Mouse (Mus musculus): ENCODE measurements around the gene Pdia5. TPM values are rescaled to one million over a fixed set of nuclear protein-coding genes. Genes with fewer than 3 reads are reported as not detected.
A peak's percentile ranks its signal among the peaks of the same experiment; 100 is the strongest.

Gene Pdia5
- polyA plus RNA-seq, 1 experiment from 2014 or later = 27.7 TPM

- no peaks in the 10 kb centered on the region for H3K27me3 ChIP-seq (replicated peaks; ENCODE audit: control insufficient read depth, insufficient read depth, low read length)
- no peak for ATAC-seq (ENCODE audit: low read depth)
- H3K4me1 ChIP-seq (ENCODE audit: control insufficient read depth, insufficient read depth, low read length) = no peaks in the 10 kb centered on the region
- H3K4me3 ChIP-seq (ENCODE audit: low read depth, low read length) = no peak overlapping the region
- H3K9ac ChIP-seq (ENCODE audit: low read depth, low read length) = no peak overlapping the region
- WGBS = 94% methylated on average over 4 of the region's 4 CpGs
- no peak overlapping the region for H3K27ac ChIP-seq (replicated peaks; ENCODE audit: low read depth, low read length)
- no peaks in the 10 kb centered on the region for H3K9me3 ChIP-seq (ENCODE audit: control insufficient read depth, low read length)
- H3K4me2 ChIP-seq (ENCODE audit: low read depth, low read length) = no peak overlapping the region
- no peak for DNase-seq (ENCODE audit: low spot score)
- peaks cover 19% of the 10 kb centered on the region for H3K36me3 ChIP-seq (ENCODE audit: control insufficient read depth, insufficient read depth, low read length)
Observed at GRCm38 (mm10) chr16:35442026-35442415, 48.7 kb downstream of the Pdia5 start.

GRCm38 (mm10) chr16:35441346-35442025 lies 49.2 kb downstream of the Pdia5 start:
- ATAC-seq (ENCODE audit: low read depth) = no peak
- no peaks in the 10 kb centered on the region for H3K27me3 ChIP-seq (replicated peaks; ENCODE audit: control insufficient read depth, insufficient read depth, low read length)
- no peak overlapping the region for H3K9ac ChIP-seq (ENCODE audit: low read depth, low read length)
- no peak for DNase-seq (ENCODE audit: low spot score)
- no peak overlapping the region for H3K4me3 ChIP-seq (ENCODE audit: low read depth, low read length)
- H3K4me1 ChIP-seq (ENCODE audit: control insufficient read depth, insufficient read depth, low read length) = no peaks in the 10 kb centered on the region
- no peaks in the 10 kb centered on the region for H3K9me3 ChIP-seq (ENCODE audit: control insufficient read depth, low read length)
- H3K4me2 ChIP-seq (ENCODE audit: low read depth, low read length) = no peak overlapping the region
- H3K27ac ChIP-seq (replicated peaks; ENCODE audit: low read depth, low read length) = no peak overlapping the region
- H3K36me3 ChIP-seq (ENCODE audit: control insufficient read depth, insufficient read depth, low read length) = peaks cover 23% of the 10 kb centered on the region
- 90% methylated on average over 9 of the region's 9 CpGs for WGBS

GRCm38 (mm10) chr16:35439046-35439445 lies 51.6 kb downstream of the Pdia5 start:
- Histone ChIP-seq H3K9ac (ENCODE audit: low read depth, low read length) (no peak overlapping the region), H3K4me2 (ENCODE audit: low read depth, low read length) (no peak overlapping the region), H3K27ac (replicated peaks; ENCODE audit: low read depth, low read length) (no peak overlapping the region), H3K27me3 (replicated peaks; ENCODE audit: control insufficient read depth, insufficient read depth, low read length) (no peaks in the 10 kb centered on the region), H3K4me1 (ENCODE audit: control insufficient read depth, insufficient read depth, low read length) (no peaks in the 10 kb centered on the region), H3K9me3 (ENCODE audit: control insufficient read depth, low read length) (no peaks in the 10 kb centered on the region), H3K36me3 (ENCODE audit: control insufficient read depth, insufficient read depth, low read length) (peaks cover 29% of the 10 kb centered on the region), H3K4me3 (ENCODE audit: low read depth, low read length) (no peak overlapping the region)
- ATAC-seq (ENCODE audit: low read depth) (no peak), DNase-seq (ENCODE audit: low spot score) (no peak)
- WGBS = 73% methylated on average over 1 of the region's 1 CpGs

GRCm38 (mm10) chr16:35431608-35432007 lies 59.1 kb downstream of the Pdia5 start:
- DNase-seq (ENCODE audit: low spot score) = no peak
- Histone ChIP-seq H3K36me3 (ENCODE audit: control insufficient read depth, insufficient read depth, low read length) (peaks cover 16% of the 10 kb centered on the region; the same call in 1 of the 2 replicates), H3K4me3 (ENCODE audit: low read depth, low read length) (no peak overlapping the region), H3K9me3 (ENCODE audit: control insufficient read depth, low read length) (no peaks in the 10 kb centered on the region), H3K27ac (replicated peaks; ENCODE audit: low read depth, low read length) (no peak overlapping the region), H3K27me3 (replicated peaks; ENCODE audit: control insufficient read depth, insufficient read depth, low read length) (no peaks in the 10 kb centered on the region), H3K4me2 (ENCODE audit: low read depth, low read length) (no peak overlapping the region), H3K4me1 (ENCODE audit: control insufficient read depth, insufficient read depth, low read length) (no peaks in the 10 kb centered on the region), H3K9ac (ENCODE audit: low read depth, low read length) (no peak overlapping the region)
- whole genome bisulfite sequencing = 82% methylated on average over 4 of the region's 4 CpGs
- no peak for ATAC-seq (ENCODE audit: low read depth)

GRCm38 (mm10) chr16:35424926-35425325 lies 65.7 kb downstream of the Pdia5 start:
- H3K36me3 ChIP-seq (ENCODE audit: control insufficient read depth, insufficient read depth, low read length) = peaks cover 8% of the 10 kb centered on the region; the same call in 1 of the 2 replicates
- no peak for ATAC-seq (ENCODE audit: low read depth)
- H3K9ac ChIP-seq (ENCODE audit: low read depth, low read length) = no peak overlapping the region
- no peaks in the 10 kb centered on the region for H3K27me3 ChIP-seq (replicated peaks; ENCODE audit: control insufficient read depth, insufficient read depth, low read length)
- H3K4me3 ChIP-seq (ENCODE audit: low read depth, low read length) = no peak overlapping the region
- H3K4me2 ChIP-seq (ENCODE audit: low read depth, low read length) = no peak overlapping the region
- no peaks in the 10 kb centered on the region for H3K4me1 ChIP-seq (ENCODE audit: control insufficient read depth, insufficient read depth, low read length)
- no peak for DNase-seq (ENCODE audit: low spot score)
- H3K27ac ChIP-seq (replicated peaks; ENCODE audit: low read depth, low read length) = no peak overlapping the region
- WGBS = 83% methylated on average over 4 of the region's 4 CpGs
- H3K9me3 ChIP-seq (ENCODE audit: control insufficient read depth, low read length) = no peaks in the 10 kb centered on the region

GRCm38 (mm10) chr16:35423250-35424139 lies 67.2 kb downstream of the Pdia5 start:
- no peaks in the 10 kb centered on the region for H3K9me3 ChIP-seq (ENCODE audit: control insufficient read depth, low read length)
- 58% methylated on average over 18 of the region's 18 CpGs for WGBS

GRCm38 (mm10) chr16:35422705-35423104 lies 68.0 kb downstream of the Pdia5 start:
- no peaks in the 10 kb centered on the region for H3K27me3 ChIP-seq (replicated peaks; ENCODE audit: control insufficient read depth, insufficient read depth, low read length)
- WGBS = 90% methylated on average over 8 of the region's 8 CpGs
- H3K4me1 ChIP-seq (ENCODE audit: control insufficient read depth, insufficient read depth, low read length) = no peaks in the 10 kb centered on the region
- ATAC-seq (ENCODE audit: low read depth) = no peak
- H3K27ac ChIP-seq (replicated peaks; ENCODE audit: low read depth, low read length) = no peak overlapping the region
- H3K4me2 ChIP-seq (ENCODE audit: low read depth, low read length) = no peak overlapping the region
- DNase-seq (ENCODE audit: low spot score) = no peak
- no peak overlapping the region for H3K4me3 ChIP-seq (ENCODE audit: low read depth, low read length)
- no peaks in the 10 kb centered on the region for H3K9me3 ChIP-seq (ENCODE audit: control insufficient read depth, low read length)
- no peaks in the 10 kb centered on the region; the same call in 1 of the 2 replicates for H3K36me3 ChIP-seq (ENCODE audit: control insufficient read depth, insufficient read depth, low read length)
- no peak overlapping the region for H3K9ac ChIP-seq (ENCODE audit: low read depth, low read length)

More at GRCm38 (mm10) chr16:35423250-35424139, 67.2 kb downstream of the Pdia5 start:
- Histone ChIP-seq H3K4me1 (ENCODE audit: control insufficient read depth, insufficient read depth, low read length) (no peaks in the 10 kb centered on the region), H3K27me3 (replicated peaks; ENCODE audit: control insufficient read depth, insufficient read depth, low read length) (no peaks in the 10 kb centered on the region), H3K4me3 (ENCODE audit: low read depth, low read length) (no peak overlapping the region), H3K4me2 (ENCODE audit: low read depth, low read length) (no peak overlapping the region), H3K36me3 (ENCODE audit: control insufficient read depth, insufficient read depth, low read length) (peaks cover 4% of the 10 kb centered on the region; the same call in 1 of the 2 replicates), H3K27ac (replicated peaks; ENCODE audit: low read depth, low read length) (no peak overlapping the region), H3K9ac (ENCODE audit: low read depth, low read length) (no peak overlapping the region)
- DNase-seq (ENCODE audit: low spot score) (peak; percentile 12), ATAC-seq (ENCODE audit: low read depth) (no peak)

- Histone ChIP-seq H3K36me3 (ENCODE audit: control insufficient read depth, insufficient read depth, low read length) (no peaks in the 10 kb centered on the region; the same call in 1 of the 2 replicates), H3K4me2 (ENCODE audit: low read depth, low read length) (no peak overlapping the region), H3K9ac (ENCODE audit: low read depth, low read length) (no peak overlapping the region), H3K4me3 (ENCODE audit: low read depth, low read length) (no peak overlapping the region), H3K27me3 (replicated peaks; ENCODE audit: control insufficient read depth, insufficient read depth, low read length) (no peaks in the 10 kb centered on the region), H3K4me1 (ENCODE audit: control insufficient read depth, insufficient read depth, low read length) (no peaks in the 10 kb centered on the region), H3K9me3 (ENCODE audit: control insufficient read depth, low read length) (no peaks in the 10 kb centered on the region), H3K27ac (replicated peaks; ENCODE audit: low read depth, low read length) (no peak overlapping the region)
- ATAC-seq (ENCODE audit: low read depth) = no peak
- WGBS = 79% methylated on average over 4 of the region's 4 CpGs
- DNase-seq (ENCODE audit: low spot score) = peak; percentile 12
Observed at GRCm38 (mm10) chr16:35422141-35422540, 68.5 kb downstream of the Pdia5 start.
